Mouse (Mus musculus) embryonic facial prominence, embryonic 11.5 days (tissue): Measurements from ENCODE around the gene Maml3. TPM values are rescaled to one million over a fixed set of nuclear protein-coding genes. Genes with fewer than 3 reads are reported as not detected.

ENCODE experiments used
- ATAC-seq: fragments of 200-750 bp; cut with Nextera tagmentation; replicated peaks from 2 replicates; pipeline ENCODE4 v1.8.0; 2017; ENCODE audit warnings: low read depth; ENCODE audit not compliant: insufficient number of reproducible peaks, low FRiP score, low TSS enrichment
- DNase-seq: peaks from one replicate; pipeline ENCODE4 v3.0.0-alpha.2; 2015; ENCODE audit warnings: low spot score
- H3K27ac ChIP-seq: fragments of 300-500 bp; sonication (generic); replicated peaks from 2 replicates; pipeline ENCODE4 v1.5.1; 2014; ENCODE audit warnings: mild to moderate bottlenecking, low read depth, low read length, control low read depth
- H3K27me3 ChIP-seq: fragments of 300-500 bp; sonication (generic); 2 replicates; pipeline ENCODE4 v1.6.1; 2014; ENCODE audit warnings: mild to moderate bottlenecking, low read length, moderate library complexity, mixed read lengths; ENCODE audit not compliant: control insufficient read depth, insufficient read depth
- H3K36me3 ChIP-seq: fragments of 300-500 bp; sonication (generic); replicated peaks from 2 replicates; pipeline ENCODE4 v1.6.1; 2014; ENCODE audit warnings: low read depth, mild to moderate bottlenecking, low read length, moderate library complexity, mixed read lengths; ENCODE audit not compliant: control insufficient read depth, insufficient read depth
- H3K4me1 ChIP-seq: fragments of 300-500 bp; sonication (generic); 2 replicates; pipeline ENCODE4 v1.6.1; 2014; ENCODE audit warnings: low read length, mixed read lengths; ENCODE audit not compliant: control insufficient read depth, insufficient read depth
- H3K4me2 ChIP-seq: fragments of 300-500 bp; sonication (generic); 2 replicates; pipeline ENCODE4 v1.6.1; 2014; ENCODE audit warnings: low read depth, mild to moderate bottlenecking, control low read depth, low read length, moderate library complexity
- H3K4me3 ChIP-seq: fragments of 300-500 bp; sonication (generic); 2 replicates; pipeline ENCODE4 v1.5.1; 2014; ENCODE audit warnings: low read depth, low read length, control low read depth
- H3K9ac ChIP-seq: fragments of 300-500 bp; sonication (generic); replicated peaks from 2 replicates; pipeline ENCODE4 v1.6.1; 2014; ENCODE audit warnings: mild to moderate bottlenecking, control low read depth, low read length
- H3K9me3 ChIP-seq: fragments of 300-500 bp; sonication (generic); replicated peaks from 2 replicates; pipeline ENCODE4 v1.6.1; 2016; ENCODE audit warnings: mild to moderate bottlenecking, low read length, inconsistent platforms, mixed read lengths; ENCODE audit not compliant: control insufficient read depth
- WGBS: fragments of 180-500 bp; shearing (Covaris S2); extraction: QIAGEN DNeasy Blood & Tissue Kit; methylation state at CpG from one replicate; pipeline ENCODE4 v1.1.7; 2014; 5-methylcytosine and 5-hydroxymethylcytosine counted together
- polyA plus RNA-seq: library from polyadenylated mRNA; unstranded; fragments of >200 nt; fragmentation: Nextera tagmentation; extraction: Ambion mirVana; gene quantifications from 2 replicates; pipeline ENCODE4 v1.2.1, GENCODE M21; 2014

Gene Maml3
- polyA plus RNA-seq, 1 experiment from 2014 or later, result 4.4 TPM

DNA sequence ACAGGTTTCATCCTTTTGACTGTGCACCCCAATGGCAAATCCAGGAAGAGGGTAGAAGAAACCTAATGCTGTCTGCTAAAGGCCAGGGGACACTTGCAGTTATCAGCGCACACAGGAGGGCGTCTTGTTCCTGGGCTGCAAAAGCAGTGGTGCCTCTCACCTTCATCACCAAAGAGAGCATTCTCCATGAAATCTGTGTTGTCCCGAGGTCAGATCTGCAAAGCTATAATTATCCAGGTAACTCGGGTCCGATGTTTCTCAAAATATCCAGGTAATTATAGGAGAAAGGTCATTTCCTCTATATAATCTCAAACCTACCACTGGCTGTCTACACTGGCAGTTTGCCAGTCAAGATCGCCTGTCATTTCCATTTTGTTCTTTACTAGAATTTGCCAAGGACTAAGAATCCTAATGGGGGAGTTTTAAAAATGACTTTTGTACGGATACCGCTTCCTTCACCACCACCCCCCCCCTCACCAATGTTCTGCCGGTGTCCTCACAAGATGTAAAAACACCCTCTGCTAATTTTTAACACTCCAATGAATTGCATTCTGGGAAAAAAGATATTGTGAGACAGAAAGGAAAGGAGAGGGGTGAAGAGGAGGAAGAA, 98.0 kb downstream of the Maml3 start:
- Histone ChIP-seq H3K4me2 (peak overlapping the region; percentile 51), H3K9ac (peak overlapping the region; percentile 51), H3K4me3 (peak overlapping the region; percentile 30; the same call in 1 of the 2 replicates), H3K4me1 (peaks cover 5% of the 10 kb centered on the region; the same call in 1 of the 2 replicates), H3K27me3 (no peaks in the 10 kb centered on the region), H3K36me3 (no peaks in the 10 kb centered on the region), H3K9me3 (no peaks in the 10 kb centered on the region), H3K27ac (peak overlapping the region; percentile 76; the same call in 1 of the 2 replicates)
- 34% methylated on average over 9 of the region's 9 CpGs for WGBS
- DNase-seq (peak; percentile 31), ATAC-seq (no peak)

DNA sequence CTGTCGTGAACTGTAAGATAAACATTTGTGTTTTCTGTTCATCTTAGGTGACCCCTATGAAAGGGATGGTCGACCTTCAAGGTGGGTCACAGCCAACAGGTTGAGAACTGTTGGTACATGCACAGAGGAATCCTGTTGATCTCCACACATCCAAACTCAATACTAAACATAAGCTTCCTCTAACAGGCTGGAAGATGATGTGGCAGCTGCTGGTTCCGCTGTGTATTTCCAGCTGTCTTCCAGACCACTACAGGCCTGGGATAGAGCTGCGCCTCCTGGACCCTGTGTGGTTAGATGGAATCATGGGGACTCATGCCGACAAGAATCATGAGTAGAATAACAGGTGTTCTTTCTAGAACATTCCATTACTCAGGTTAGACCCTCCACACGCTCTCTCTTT, 101.2 kb downstream of the Maml3 start:
- 91% methylated on average over 6 of the region's 6 CpGs for WGBS
- DNase-seq (no peak), ATAC-seq (no peak)
- H3K4me2 ChIP-seq, result no peak overlapping the region
- no peaks in the 10 kb centered on the region for H3K36me3 ChIP-seq
- H3K9me3 ChIP-seq, result no peaks in the 10 kb centered on the region
- peaks cover 5% of the 10 kb centered on the region; the same call in 1 of the 2 replicates for H3K4me1 ChIP-seq
- no peak overlapping the region for H3K27ac ChIP-seq
- no peak overlapping the region for H3K9ac ChIP-seq
- no peak overlapping the region for H3K4me3 ChIP-seq
- H3K27me3 ChIP-seq, result no peaks in the 10 kb centered on the region

DNA sequence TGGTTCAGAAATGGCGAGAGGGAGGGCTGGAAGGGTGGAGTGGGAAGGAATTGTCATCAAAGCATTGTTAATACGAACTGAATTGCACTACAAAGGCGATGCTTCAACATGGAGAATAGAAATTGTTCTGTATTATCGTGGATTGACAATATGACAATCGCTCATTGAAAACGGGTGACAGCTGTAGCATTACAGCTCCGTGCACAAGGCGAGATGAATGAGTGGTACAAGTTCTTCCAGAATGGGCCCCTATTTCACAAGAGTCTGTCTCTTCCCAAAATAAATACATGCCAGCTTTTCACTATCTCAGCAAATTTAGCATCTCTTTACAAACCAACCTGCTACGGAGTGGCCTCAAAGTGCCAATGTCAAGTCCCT, 103.4 kb downstream of the Maml3 start:
- H3K4me3 ChIP-seq, result no peak overlapping the region
- DNase-seq (no peak), ATAC-seq (no peak)
- H3K4me2 ChIP-seq, result no peak overlapping the region
- no peaks in the 10 kb centered on the region for H3K27me3 ChIP-seq
- H3K4me1 ChIP-seq, result 0 out of 2 replicates have a peak, but pooled peaks cover 4% of the 10 kb centered on the region
- H3K9me3 ChIP-seq, result no peaks in the 10 kb centered on the region
- H3K27ac ChIP-seq, result no peak overlapping the region
- no peaks in the 10 kb centered on the region for H3K36me3 ChIP-seq
- WGBS, result 86% methylated on average over 9 of the region's 9 CpGs
- H3K9ac ChIP-seq, result no peak overlapping the region

DNA sequence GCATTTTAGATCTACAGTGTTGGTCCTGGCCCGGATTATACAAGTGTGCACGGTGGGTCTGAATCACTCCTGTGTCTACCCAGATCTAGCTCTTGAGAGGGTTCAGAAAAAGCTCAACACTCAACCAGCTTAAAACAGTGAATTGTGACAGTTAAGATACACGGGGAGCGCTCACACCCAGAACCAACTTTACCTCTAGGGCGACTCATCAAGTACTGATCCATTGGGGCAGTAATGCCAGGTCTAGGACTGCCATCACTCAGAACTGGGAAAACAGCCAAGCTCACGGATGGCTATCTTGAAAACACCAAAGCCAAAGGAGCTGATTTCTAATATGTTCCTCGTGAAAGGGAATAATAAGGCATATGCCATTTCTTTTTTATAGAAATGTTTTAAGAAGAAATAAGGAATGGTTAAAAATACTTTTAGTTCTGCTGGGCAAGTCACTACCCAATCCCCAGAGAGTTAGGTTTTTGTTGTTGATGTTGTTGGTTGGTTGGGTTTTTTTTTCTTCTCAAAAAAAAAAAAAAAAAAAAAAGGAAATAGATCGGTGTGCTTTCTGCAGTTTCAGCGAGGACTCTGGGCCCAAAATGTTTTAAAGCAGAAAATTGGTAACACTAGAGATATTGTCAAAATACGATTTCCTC, 103.9 kb downstream of the Maml3 start:
- H3K4me3 ChIP-seq, result no peak overlapping the region
- no peaks in the 10 kb centered on the region for H3K9me3 ChIP-seq
- no peaks in the 10 kb centered on the region for H3K36me3 ChIP-seq
- DNase-seq, result no peak
- H3K27ac ChIP-seq, result no peak overlapping the region
- no peak for ATAC-seq
- H3K4me2 ChIP-seq, result no peak overlapping the region
- H3K4me1 ChIP-seq, result no peaks in the 10 kb centered on the region
- WGBS, result 91% methylated on average over 10 of the region's 10 CpGs
- no peak overlapping the region for H3K9ac ChIP-seq
- H3K27me3 ChIP-seq, result no peaks in the 10 kb centered on the region

DNA sequence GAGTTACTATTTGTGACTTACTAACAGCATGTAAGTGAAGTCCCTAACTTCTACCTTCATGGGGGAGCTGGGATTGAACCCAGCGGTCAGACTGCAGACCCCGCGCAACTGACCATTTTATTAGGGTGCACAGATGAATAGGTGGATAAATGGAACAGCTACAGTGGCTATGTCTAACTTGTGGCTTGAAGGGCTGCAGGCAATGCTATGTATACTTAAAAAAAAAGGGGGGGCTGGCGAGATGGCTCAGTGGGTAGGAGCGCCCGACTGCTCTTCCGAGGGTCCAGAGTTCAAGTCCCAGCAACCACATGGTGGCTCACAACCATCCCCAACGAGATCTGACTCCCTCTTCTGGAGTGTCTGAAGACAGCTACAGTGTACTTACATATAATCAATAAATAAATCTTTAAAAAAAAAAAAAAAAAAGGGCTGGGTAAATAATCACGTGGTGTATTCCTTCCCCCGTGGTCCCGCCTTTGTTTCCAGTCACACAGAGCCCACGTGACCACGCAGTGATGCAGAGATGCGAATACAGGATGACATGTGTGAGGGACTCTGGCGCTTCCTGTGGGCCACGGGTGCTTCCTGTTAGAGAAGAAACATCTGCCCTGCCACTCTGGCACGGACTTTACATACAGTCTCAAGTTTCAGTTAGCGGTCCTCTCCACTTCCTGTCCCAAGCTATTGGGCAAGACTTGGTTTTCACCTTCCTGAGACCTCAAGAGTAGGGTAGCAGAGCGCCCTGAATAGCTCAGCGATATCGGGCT, 105.0 kb downstream of the Maml3 start:
- no peaks in the 10 kb centered on the region for H3K9me3 ChIP-seq
- DNase-seq, result peak; percentile 38

DNA sequence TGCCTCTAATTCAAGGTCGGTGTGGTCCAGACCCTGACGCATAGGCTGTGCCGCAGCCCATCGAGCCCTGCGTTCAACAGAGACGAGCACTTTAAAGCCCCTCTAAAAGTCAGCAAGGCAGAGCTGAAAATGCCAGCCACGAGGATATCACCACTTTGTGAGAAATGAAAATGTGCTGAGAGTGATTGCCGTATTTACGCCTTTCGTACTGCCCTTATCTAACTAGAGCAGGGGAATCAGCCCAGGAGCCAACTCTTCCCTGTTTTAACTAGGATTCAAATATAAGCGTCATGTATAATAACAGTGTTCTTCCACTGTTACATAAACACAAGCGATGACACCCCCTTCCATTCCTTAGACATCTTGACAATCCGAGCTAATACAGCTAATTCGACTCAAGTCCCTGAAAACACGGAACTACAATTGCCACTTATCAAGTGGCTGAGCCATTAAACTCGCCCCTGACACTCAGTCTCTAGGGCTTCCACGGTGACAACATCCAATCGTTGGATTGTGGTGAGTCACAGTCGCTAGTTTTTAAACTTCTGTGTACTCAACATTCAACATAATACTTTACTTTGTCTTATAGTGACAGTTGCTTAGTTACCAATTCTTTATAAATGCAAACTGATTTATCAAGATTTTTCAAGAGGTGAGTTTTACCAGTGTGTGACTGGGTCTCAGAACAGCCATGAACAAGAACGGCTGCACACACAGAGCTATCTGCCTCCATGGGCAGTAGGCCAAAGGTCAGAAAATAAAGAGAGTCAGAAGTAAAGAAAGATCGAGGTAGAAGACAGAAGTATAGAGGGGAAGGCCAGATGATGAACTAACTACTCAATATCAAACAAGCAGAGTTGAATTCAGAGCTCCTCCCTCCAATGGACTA, 106.1 kb downstream of the Maml3 start:
- no peak for ATAC-seq
- Histone ChIP-seq H3K27me3 (no peaks in the 10 kb centered on the region), H3K36me3 (no peaks in the 10 kb centered on the region), H3K4me1 (no peaks in the 10 kb centered on the region), H3K9ac (no peak overlapping the region), H3K27ac (no peak overlapping the region), H3K9me3 (no peaks in the 10 kb centered on the region), H3K4me2 (no peak overlapping the region), H3K4me3 (no peak overlapping the region)
- WGBS, result 79% methylated on average over 21 of the region's 21 CpGs
- DNase-seq, result no peak

More for the DNA sequence above, 105.0 kb downstream of the Maml3 start:
- Histone ChIP-seq H3K4me2 (no peak overlapping the region), H3K4me1 (no peaks in the 10 kb centered on the region), H3K27ac (no peak overlapping the region), H3K9ac (no peak overlapping the region), H3K4me3 (no peak overlapping the region), H3K27me3 (no peaks in the 10 kb centered on the region), H3K36me3 (no peaks in the 10 kb centered on the region)
- ATAC-seq, result no peak
- 82% methylated on average over 21 of the region's 21 CpGs for WGBS

DNA sequence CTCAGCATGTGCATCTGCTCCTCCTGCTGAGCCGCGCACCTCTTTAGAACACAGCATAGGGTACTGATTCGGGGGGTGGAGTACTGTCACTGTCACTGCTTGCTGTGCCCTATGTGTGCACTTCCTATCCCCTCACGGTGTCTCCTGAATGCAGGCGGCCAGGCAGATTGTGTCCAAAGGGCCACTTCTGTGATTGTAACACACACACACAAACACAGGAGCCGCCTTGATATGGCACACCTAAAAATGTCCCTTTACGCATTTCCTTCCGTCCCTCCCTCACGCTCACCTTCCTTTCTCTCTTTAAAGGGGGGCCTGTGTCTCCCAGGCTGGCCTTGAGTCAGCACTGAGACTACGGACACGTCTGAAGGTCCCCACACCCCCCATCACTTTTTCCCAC, 107.3 kb downstream of the Maml3 start:
- Histone ChIP-seq H3K36me3 (no peaks in the 10 kb centered on the region), H3K9ac (no peak overlapping the region), H3K27me3 (no peaks in the 10 kb centered on the region), H3K9me3 (no peaks in the 10 kb centered on the region), H3K4me3 (no peak overlapping the region), H3K4me2 (no peak overlapping the region), H3K4me1 (no peaks in the 10 kb centered on the region), H3K27ac (no peak overlapping the region)
- WGBS, result 82% methylated on average over 11 of the region's 11 CpGs
- DNase-seq (no peak), ATAC-seq (no peak)
